Mouse (Mus musculus): Measurements from ENCODE around the gene Tmem132b.

- TF ChIP-seq GATA1 (IDR thresholded peaks at IDR 0.05; ENCODE audit: borderline replicate concordance, low read length) = no peak
- no peak for TF ChIP-seq FLI1 (IDR thresholded peaks at IDR 0.05; ENCODE audit: low read length)
These were observed 23.6 kb upstream of the Tmem132b start for GRCm38 (mm10) chr5:125508006-125508405.
